Mouse (Mus musculus) frontal cortex, adult 2 months (tissue): ENCODE results near the gene Kat5. TPM values are rescaled to one million over a fixed set of nuclear protein-coding genes. Genes with fewer than 3 reads are reported as not detected.

Experiments
- DNase-seq, 2 experiments: peaks; one replicate each; pipeline ENCODE4 v3.0.0; 2022; ENCODE audit warnings: low spot score in 1 of 2; ENCODE audit errors: extremely low spot score in 1 of 2
- polyA plus RNA-seq: library from polyadenylated mRNA; depleted of rRNA; stranded (reverse); fragments of >200 nt; gene quantifications from 2 replicates; pipeline ENCODE4 v1.2.3, GENCODE M21; 2012

Kat5 gene
- polyA plus RNA-seq, 1 experiment = 111 TPM

GRCm38 (mm10) chr19:5572331-5573125, 37.5 kb downstream of the Kat5 start:
- peak; percentile 80 to 90 for DNase-seq

DNA sequence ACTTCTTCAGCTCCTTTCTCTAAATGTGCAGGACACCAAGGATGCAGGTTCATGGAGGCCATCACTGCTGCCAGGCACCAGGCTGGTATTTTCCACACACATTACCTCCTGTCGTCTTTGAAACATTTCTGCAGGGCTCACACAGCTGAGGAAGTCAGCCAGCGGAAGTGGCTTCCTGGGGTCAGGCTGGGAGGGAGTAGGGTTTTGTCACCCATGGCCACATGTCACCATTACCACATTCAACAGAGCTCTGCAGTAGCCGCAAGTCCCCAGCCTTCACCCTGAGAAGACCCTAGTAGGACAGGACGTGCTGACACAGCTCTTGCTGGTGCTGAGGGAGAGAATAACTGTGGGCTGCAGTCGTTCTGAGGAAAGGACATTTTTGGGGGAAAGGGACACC, 38.2 kb downstream of the Kat5 start:
- no peak for DNase-seq

GRCm38 (mm10) chr19:5570353-5571246, 39.4 kb downstream of the Kat5 start:
- no peak for DNase-seq

DNA sequence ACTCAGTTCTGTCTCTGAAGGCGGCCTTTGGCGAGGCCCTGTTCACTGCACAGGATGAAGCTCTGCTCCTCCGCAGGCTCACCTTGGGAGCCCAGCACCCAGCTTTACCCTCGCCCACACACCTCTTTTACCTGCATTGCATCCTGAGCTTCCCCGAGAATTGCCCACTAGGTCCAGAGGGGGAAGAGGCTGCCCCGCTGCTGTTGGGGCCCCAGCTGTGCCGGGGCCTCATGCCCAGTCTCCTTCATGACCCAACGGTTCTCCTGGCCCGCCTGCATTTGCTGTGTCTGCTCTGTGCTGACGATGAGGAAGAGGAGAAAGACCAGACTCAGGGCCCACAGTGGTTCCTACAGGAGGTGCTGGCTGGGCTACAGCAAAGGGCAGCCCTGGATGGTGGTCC, 40.5 kb downstream of the Kat5 start:
- no peak for DNase-seq

GRCm38 (mm10) chr19:5568470-5569140, 41.4 kb downstream of the Kat5 start:
- DNase-seq = peak; percentile 46 to 88

DNA sequence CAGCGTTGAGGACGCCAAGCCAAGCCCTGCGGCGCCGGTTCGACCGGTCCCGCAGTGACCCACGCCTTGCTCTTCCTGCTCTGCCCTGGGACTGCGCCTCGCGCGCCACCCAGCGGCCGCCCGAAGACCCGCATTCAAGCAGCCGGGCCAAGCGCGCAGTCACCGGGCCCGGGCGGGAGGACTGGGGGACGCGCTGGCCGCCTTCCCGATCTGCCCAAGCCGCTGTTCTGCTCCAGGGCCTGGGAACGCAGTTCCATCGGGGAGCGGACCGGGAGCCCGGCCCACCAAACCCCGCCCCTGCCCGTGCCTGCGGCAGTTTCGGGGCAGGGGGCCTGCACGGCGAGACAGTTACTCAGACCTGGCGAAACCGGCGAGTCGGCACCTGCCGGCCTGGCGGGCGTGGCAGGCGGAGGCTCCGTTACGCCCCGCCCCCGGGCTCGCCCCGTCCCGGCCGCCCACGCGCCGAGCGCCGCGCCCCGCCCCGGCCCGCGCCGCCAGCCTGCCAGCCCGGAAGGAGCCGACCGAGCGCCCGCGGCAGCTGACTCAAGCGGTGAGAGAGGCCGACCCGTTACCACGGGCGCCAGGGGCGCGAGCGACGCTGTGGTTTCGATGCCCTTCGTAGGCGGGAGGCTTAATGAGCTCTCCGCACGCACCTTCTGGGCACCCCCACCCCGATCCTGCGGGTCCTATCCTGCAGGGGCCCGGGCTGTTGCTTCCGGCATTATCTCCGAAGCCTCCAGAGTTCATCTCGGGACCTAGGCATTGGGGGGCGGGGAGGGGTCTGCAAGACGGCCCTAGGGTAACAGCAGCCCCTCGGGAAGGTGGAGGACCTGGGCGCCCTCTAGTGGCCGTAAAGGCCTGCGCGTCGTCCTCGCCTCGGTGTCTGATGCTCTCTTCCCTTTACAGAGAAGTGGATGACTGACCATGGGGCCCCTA, 42.2 kb downstream of the Kat5 start, which contains the start of gene Ap5b1:
Ap5b1 (plus strand) TSS at position 492 of the 936 bp plus-strand sequence.
- peak; percentile 63 to 90 for DNase-seq

DNA sequence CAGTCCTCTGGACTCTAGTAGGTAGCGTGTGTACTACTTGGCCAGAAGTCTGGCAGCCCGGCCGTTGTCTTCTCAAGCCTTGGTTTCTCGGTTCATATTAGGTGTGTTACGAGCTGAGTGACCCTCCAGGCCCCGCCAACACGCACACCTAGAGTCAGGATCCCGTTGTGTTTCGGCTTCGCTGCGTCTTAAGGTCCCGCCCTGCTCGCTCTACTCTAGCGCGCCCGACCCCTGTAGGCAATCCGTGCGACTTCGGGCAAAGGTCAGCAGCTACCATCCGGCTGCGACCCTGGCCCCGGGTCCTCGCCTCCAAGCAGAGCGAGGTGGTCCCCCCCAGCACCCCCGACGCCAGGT, 42.9 kb downstream of the Kat5 start:
- DNase-seq = no peak

GRCm38 (mm10) chr19:5566316-5566715, 43.7 kb downstream of the Kat5 start:
- no peak for DNase-seq

DNA sequence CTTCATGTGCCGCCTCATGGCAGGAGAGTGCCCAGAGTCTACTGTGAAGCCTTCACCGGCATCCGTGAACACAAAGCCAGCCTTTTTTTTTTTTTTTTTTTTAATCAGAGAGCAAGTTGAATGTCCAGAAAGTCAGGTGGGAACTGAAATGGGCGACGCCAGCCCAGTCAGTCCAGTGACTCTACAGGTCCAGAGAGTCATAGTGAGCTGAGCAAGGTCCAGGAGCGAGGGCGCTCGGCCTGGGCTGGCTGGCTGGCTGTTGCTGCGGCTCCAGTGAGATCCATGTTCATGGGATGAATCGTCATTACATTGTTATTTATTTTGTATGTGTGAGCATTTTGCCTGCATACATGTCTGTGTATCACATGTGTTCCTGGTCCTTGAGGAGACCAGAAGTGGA, 47.3 kb downstream of the Kat5 start:
- DNase-seq = no peak

DNA sequence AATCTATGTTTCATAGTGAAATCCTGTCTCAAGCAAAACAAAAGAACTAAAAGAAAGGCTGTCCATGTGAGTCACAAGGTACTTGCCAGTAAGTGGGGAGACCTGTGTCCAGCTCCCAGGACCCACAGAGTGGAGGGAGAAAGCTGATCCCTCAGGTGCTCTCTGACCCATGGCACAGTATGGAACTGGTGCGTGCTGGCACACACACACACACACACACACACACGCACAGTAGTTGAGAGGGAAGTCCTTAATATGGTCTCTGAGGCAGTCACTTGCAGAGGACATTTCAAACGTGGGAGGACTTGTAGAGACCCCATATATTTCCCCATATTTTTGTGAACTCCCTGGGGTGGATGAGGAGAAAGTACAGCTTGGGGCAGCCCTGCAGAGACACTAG, 48.2 kb downstream of the Kat5 start:
- DNase-seq = no peak

DNA sequence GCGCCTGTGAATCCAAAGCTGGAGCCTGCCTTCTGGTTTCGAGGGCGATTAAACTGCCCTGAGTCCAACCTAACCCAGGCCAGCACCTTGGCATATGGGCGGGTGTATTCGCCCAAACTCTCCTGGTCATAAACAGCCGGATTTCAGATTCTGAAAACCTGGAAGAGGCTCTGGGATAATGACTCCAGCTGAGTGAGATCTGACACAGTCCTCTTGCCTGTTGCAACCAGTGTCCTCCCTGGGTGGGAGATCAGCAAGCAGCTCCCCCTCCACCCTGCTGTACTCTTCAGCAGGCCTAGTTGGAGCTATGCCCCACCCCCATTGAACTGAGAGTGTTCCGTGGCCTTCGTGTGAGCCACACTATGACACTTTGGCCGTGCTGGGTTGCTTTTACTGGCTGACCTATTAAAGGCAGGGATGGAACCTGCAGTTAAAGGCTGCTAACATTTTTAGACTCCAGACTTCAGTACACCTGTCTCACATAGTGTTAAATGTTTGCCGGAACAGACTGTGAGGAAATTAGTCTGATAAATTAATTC, 48.7 kb downstream of the Kat5 start:
- no peak for DNase-seq

GRCm38 (mm10) chr19:5560457-5561041, 49.5 kb downstream of the Kat5 start, which contains the start of gene Ovol1:
Gene Ovol1, minus strand, starts transcription at chr19:5560646.
- no peak for DNase-seq

- no peak for DNase-seq
Observed at GRCm38 (mm10) chr19:5559631-5560456, 50.2 kb downstream of the Kat5 start.

DNA sequence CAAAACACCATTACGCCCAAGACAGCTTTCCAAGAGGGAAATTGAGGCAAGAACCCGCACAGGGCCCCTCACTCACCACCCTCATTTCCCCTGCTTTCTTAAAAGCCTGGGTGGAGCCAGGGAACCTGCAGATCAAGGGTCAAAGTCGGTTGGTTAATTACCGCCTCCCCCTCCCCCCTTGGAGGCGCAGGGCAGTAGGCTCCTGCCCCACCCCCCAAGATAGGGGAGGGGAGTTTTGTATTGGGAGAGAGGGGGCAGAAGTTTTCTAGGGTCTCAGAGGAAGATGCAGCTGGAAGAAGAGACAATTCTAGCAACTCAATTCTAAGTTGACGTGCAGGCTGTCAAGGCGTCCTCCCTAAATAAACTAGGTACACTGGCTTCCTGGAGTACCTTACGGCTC, 50.8 kb downstream of the Kat5 start:
- no peak for DNase-seq

- DNase-seq = no peak
Observed at GRCm38 (mm10) chr19:5558770-5559169, 51.3 kb downstream of the Kat5 start.

GRCm38 (mm10) chr19:5558169-5558568, 51.9 kb downstream of the Kat5 start:
- no peak for DNase-seq

GRCm38 (mm10) chr19:5554212-5554611, 55.8 kb downstream of the Kat5 start:
- no peak for DNase-seq

DNA sequence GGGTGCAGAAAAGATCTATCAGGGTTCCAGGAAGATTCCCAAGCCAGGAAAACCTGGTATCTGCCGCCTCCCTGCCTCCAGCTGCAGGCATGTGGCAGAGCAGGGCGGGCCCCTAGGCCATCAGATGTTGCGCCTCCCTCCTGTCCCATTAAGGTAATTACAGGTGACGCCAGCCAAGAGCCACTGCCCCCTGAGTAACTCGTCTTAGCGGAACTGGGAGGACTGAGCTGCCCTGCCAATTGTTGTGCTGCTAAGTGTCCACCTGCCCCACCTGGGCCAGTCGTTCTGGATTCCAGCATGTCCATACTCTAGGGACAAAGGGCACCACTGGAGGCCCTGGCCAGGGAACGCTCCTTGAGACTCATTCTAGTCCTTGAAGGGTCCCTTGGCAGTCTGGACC, 56.2 kb downstream of the Kat5 start:
- DNase-seq = no peak
